Mouse (Mus musculus) gastrocnemius, postnatal 36 days (tissue): ENCODE results near the gene Ift43. TPM values are rescaled to one million over a fixed set of nuclear protein-coding genes. Genes with fewer than 3 reads are reported as not detected.

Source experiments
- DNase-seq, 2 experiments: peaks; one replicate each; pipeline ENCODE4 v3.0.0; 2022
- intact Hi-C: fragments of 180-260 bp; cut with DNase I; formaldehyde crosslinking; loops from one replicate; pipeline ENCODE4 v1.15.1; 2025
- total RNA-seq, 2 experiments: library from RNA; stranded (reverse); gene quantifications; 2 replicates each; pipeline ENCODE4 v1.2.3; 2021

Ift43 gene
- total RNA-seq, 2 experiments from 2014 or later: 7.8 to 9.0 TPM

DNA sequence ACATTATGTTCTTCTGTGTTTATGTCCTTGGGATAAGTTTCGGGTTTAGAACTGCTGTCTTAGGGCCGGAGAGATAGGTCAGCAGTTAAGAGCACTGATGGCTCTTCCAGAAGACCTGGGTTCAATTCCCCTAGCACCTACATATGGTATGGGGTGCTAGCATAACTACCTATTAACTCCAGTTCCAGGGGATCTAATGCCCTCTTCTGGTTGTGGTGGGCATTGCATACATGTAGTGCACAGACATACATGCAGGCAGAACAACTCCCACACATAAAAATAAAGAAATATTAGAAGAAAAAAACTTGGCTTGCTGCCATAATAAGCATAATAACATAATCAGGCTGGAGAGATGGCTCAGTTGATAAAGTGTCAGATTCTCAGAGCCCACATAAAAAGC is 28.3 kb downstream of the Ift43 start:
- DNase-seq: no peak
- intact Hi-C loops: no loop called here

DNA sequence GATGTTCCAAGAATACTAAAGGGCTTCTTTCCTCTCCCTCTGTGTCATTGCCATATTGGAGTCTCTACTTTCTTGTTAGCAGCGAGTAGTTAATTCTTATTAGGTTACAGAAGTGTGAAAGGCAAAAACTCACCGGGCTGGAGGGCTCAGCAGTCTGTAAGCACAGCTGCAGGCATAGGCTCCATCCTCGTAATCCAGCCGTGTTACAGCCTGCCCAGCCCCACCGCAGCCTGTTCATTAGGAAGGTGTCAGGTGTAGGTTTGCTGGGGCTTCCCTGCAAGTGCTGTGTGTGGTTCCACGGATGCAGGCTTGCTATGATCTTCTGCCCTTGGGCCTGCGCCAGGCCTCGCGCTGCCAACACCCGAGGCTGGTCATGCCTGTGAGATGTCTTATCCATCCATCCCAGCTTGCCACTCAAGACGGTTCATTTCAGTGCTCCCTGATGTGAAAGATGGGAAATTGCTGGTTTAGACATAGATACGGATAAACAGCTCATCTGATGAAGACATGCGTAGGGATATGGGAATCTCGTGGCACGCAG is 34.0 kb downstream of the Ift43 start:
- DNase-seq: no peak
- intact Hi-C loops: no loop called here

DNA sequence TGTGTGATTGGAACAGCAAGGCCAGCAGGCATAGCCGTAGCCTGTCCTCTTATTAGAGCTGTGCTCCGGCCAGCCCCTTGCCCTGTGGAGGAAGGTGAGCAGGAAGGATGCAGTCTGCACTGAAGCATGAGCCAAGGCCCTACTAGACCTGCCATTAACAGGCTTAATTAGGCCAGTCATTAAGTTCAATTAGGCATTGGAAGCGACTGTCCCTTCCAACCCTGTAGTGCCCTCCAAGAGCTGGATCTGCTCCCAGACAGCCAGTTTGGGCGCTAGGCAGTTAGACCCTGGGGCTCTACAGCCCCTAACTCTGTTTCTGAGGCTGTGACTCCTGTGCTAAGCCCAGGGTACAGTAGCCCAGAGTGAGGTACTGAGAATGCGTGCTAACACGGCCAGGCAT is 41.7 kb downstream of the Ift43 start:
- intact Hi-C loops: no loop called here
- DNase-seq: no peak

DNA sequence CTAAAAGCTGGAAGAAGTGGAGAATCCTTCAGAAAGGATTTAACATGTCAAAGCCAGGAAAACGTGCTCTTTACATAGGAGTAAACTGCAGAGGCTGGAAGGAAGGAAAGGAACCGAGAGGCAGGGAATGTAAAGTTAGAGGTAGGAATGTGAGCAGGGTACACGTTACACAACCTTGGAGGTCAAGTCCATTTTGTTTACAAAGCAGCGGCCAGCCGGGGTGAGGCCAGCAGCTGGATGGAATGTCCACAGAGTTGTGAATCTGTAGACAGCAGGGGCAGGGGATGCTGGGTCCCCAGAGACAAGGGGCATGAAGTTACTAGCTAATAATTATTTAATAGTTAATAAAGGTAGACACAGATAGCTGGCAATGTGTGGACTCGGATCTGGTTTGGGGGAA is 45.8 kb downstream of the Ift43 start:
- intact Hi-C loops: no loop called here
- DNase-seq: peak in 1 of 2 experiments; percentile 40

DNA sequence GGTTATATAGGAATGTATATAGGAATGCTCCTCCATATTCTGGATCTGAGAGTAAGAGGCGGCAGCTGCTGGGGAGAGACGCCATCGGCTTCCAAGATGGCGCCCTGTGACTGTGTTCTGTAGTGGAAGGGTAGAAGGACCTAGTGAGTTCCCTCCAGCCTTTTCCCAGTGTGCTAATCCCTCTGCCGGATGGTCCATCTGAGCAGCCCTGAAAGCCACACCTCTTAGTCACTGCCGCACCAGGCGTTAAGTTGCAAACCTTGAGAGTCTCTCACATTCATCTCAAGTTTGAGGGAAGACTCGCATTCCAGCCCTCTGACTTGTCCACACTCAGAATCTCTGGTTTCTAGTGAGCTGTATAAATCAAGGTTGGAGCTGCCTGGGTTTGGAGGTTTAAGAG is 46.7 kb downstream of the Ift43 start:
- intact Hi-C loops: no loop called here
- no peak for DNase-seq

DNA sequence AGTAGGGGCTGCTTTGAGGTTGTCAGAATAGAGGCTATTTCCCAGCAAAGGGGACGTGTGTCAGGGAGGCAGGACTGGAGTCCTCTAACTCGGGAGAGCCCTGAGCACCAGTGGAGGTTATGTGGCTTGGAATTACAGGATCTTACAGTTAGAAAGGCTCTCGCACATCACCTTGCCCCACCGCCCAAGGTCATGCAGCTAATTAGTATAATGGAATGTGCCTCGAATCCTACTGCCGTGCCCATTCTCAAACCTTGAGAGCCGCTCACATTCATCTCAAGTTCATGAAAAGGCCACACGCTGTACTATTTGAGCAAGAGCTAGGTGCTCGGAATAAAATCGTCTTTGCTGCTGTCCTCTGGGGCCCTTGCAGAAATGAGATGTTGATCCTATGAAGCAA is 47.4 kb downstream of the Ift43 start:
- intact Hi-C loops: loop anchor here (10.0 kb wide), 1 partner anchor 175 kb away; no protein-coding TSS in a partner anchor

DNA sequence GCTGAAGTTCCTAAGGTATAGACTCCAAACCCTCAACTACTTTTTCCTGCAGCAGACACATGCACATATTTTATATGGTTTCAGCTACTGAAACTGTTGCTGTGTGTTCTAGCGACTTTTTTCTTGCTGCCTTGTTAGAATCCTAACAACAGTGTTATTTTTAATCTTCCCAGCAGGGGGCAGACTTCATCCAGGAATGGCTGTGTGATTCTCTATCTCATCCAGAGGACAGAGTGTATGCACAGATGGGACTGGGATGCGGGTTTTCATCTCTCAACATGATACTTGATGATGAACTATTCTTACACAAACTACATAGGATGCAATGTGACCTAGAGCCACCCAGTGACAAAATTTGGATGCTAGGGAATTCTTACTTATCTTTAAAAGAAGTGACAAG is 50.5 kb downstream of the Ift43 start:
- intact Hi-C loops: loop anchor here (2.0 to 10.0 kb wide), 3 partner anchors 172 to 480 kb away; no protein-coding TSS in a partner anchor
- DNase-seq: no peak

More for the DNA sequence above, 47.4 kb downstream of the Ift43 start:
- DNase-seq: no peak

DNA sequence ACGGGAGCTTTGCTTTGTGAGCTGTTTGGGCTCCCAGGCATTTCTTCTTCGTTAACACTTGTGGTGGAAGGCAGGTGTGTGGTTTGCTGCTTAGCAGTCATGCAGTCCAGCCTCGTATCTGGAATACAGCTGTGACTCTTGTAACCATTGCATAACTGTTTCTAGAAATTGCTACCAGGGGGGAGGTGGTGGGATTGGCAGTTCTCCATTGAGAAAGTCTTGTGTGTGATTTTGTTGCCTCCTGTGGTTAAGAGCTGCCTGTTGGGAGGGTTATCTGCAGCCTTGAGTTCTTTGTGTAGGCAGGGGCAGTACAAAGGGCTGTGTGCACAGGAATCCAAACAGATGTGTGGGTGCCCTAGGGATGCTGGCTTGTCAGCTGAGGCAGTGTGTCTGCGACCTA is 53.4 kb downstream of the Ift43 start:
- no peak for DNase-seq
- intact Hi-C loops: loop anchor here (10.0 kb wide), 1 partner anchor 169 kb away; no protein-coding TSS in a partner anchor

DNA sequence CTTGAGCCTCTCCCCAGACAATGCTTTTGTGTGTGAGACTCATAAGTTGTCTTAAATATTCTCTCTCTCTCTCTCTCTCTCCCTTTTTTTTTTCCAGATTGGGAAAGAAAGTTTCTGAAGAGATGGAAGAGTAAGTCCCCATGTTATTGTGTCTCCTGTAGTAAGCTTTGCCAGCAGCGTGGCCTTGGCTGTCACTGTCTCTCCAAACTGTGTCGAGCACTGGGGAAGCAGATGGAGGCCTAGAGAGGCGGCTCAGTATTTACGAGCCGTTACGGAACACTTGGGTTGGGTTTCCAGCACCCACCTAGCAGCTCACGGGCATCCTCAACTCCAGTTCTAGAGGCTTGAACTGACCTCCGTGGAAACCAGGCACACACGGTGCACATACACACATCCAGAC is 56.4 kb downstream of the Ift43 start:
- intact Hi-C loops: loop anchor here (10.0 kb wide), 1 partner anchor 166 kb away; no protein-coding TSS in a partner anchor

DNA sequence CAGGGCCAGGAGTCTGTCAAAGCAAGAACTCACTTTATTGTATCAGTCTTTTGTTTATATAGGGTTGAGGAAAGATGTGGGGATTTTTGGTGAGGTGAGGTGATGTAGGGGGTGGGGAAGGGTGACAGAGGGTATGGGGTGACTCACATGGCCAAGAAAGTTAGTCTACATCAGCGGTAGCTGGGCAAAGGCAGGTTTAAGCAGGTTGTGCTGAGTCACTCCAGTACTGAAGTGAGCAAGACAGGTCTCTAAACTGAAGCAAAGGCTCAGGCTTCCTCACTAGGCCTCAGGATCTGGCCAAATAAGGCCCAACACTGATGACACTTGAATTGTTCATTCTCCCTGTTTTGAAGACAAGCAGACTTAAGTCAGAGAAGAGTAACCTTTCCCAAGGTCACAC is 60.0 kb downstream of the Ift43 start:
- intact Hi-C loops: no loop called here
- no peak for DNase-seq

More for the DNA sequence above, 56.4 kb downstream of the Ift43 start:
- no peak for DNase-seq

DNA sequence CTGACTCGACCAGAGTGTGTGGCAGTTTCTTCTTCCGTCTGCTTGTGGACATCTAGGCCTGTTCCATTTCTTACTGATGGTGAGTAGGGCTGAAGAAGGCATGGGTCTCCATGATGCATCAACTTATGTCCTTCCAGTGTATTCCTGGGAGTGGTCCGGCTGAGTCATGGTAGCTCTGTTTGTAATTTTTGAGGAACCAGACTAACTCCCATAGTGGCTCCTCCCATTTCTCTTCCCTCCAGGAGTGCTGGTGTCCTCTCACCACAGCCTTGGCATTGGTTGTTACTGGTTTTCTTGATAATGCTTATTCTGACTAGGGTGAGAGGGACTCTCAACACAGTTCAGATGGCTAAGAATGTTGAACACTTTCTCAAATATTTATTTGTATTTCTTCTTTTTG is 63.9 kb downstream of the Ift43 start:
- no peak for DNase-seq
- intact Hi-C loops: no loop called here

DNA sequence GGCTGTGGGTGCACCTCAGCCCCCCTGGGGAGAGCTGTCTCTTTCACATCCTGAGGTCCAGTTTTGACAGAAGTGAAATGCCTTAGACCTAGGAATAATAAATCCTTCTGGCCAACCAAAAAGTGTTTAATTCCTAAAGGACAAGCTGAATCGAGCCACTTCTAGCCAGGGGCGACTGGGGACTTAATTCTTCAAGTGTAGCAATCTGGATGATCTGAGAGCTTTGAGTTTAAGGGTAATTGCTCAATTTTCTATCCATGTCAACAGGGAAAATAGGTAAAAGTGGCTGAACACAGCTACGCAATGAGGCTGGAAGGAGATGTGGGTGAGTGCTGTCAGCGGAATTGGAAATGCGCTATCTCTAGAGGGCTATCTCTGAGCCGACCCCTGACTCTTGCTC is 65.9 kb downstream of the Ift43 start:
- intact Hi-C loops: no loop called here

DNA sequence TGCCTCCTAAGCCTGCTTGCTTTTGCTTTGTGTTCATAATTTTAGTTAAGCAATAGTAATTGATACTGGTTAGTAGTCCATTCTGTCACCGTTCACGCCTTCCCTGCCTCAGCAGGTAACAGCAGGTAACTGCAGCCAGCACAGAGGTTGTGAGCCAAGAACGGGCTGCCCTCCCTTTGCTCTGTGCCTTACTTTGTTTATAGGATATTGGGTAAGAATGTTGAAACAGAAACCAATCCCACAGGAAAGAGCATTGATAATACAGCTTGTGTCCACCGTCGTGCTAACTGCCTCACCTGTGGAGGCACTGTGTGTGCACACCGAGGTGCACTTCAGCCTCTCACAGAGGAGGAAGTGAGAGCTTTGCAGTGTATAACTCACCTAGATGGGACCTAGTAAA is 66.7 kb downstream of the Ift43 start:
- intact Hi-C loops: no loop called here
- DNase-seq: no peak

More for the DNA sequence above, 65.9 kb downstream of the Ift43 start:
- no peak for DNase-seq

DNA sequence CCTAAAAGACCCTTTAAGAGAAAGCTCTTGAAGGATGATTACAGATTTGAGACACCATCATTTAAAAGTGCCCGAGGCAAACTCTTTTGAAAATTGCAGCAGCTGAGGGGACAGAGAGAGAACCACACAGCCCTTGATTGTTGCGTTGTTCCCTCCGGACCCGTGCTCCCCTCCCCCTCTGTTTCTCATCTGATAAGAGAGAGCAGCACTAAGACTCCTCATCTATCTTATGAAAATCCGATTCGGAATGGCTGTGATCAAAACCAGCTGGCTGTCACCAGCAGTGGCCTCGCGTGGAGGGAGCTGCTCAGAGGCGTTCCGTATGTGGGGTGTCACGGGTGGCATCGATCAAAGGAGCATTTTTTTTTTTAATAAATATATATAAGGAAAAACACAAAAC is 69.6 kb downstream of the Ift43 start:
- intact Hi-C loops: no loop called here
- no peak for DNase-seq

DNA sequence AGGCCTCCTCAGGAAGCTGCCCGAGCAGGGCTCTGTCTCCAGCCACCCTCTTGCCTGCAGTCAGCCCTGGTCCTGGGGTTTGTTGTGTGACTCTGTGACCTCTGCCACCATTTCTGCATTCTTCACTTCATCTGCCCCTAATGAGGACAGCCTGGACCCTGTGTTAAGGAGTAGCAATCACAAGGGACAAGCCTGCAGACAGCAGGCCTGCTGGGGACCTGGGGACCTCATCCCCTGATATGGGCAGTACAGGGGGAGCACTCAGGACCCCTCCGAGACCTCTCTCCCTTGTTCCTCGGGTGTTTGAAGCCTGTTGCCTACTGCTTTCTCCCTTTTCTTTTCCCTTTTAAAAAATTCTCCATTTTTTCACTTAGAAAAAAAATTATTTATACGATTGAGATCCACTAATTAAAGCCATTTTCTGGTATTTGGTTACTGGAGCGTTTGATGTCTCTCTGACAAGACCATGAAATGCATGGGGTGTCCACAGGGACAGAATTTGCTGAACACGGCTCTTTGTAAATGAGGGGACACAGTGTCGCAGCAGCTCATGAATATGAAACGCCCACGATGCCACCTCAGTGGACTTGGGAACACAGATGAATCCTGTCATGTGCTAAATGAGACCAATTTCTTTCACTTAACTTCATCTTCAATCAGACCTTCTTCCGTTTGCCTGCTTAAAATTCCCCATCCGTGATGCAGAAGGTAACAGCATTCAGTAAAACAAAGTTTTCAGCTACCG is 71.0 kb downstream of the Ift43 start:
- no peak for DNase-seq
- intact Hi-C loops: no loop called here

DNA sequence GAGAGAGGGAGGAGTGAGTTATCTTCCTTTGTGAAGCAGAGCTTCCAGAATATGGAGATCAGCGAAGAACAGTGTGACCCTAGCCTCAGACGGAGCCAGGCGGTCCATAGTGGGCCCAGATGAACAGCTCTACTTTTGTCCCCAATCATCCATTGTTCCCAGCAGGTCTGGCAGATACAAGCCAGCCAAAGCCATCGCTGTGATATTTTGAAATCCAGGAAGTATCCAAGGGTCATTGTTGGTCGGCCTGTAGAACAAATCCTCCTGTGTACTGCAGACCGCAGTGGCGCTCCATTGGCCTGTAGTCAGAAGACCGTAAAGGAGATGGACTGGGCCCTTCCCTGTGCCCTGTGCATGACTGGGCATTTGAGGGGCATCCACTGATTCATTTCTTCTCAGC is 72.8 kb downstream of the Ift43 start:
- intact Hi-C loops: no loop called here
- DNase-seq: no peak

DNA sequence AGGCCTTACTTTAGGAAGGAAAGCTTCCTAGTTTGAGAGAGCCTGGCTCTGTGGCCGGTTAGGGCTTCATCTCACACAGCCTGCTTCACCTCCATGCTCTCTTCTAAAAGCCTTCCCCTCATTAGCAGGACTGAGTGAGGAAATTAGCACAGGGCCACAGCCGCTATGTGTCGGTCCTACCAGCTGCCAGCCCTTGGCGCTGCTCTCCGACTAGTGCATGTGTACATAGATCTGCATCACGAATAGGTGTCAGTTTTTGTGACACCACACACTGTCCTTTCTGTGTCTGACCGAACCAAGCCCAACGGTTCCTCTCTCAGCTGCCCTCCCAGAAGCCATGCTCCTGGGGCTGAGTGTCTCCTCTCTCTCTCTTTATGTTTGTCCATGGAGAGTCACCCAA is 74.8 kb downstream of the Ift43 start:
- DNase-seq: no peak

DNA sequence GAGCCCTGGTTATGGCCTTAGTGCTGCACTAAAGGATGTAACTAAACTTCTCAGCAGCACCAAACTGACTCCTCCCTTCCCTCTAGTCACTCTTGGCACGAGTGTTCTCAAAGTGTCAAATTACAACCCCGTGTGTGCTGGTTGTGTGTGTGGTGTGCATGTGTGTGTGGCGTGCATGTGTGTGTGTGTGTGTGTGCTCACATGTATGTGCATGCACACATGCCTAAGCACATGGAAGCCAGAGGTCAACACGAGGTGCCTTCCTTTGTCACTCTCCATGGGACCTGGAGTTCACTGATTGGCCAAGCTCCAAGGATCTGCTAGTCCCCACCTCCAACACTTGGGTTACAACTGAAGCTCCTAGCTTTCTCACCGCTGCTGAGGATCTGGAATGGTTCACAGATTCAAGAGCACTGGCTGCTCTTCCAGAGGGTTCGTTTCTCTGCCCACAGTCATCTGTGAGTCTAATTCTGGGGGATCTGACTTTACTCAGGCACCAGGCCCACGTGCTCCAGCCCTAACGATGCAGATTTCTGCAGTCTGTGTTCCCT is 75.6 kb downstream of the Ift43 start:
- DNase-seq: peak in 1 of 2 experiments; percentile 21
- intact Hi-C loops: no loop called here

More for the DNA sequence above, 74.8 kb downstream of the Ift43 start:
- intact Hi-C loops: no loop called here

DNA sequence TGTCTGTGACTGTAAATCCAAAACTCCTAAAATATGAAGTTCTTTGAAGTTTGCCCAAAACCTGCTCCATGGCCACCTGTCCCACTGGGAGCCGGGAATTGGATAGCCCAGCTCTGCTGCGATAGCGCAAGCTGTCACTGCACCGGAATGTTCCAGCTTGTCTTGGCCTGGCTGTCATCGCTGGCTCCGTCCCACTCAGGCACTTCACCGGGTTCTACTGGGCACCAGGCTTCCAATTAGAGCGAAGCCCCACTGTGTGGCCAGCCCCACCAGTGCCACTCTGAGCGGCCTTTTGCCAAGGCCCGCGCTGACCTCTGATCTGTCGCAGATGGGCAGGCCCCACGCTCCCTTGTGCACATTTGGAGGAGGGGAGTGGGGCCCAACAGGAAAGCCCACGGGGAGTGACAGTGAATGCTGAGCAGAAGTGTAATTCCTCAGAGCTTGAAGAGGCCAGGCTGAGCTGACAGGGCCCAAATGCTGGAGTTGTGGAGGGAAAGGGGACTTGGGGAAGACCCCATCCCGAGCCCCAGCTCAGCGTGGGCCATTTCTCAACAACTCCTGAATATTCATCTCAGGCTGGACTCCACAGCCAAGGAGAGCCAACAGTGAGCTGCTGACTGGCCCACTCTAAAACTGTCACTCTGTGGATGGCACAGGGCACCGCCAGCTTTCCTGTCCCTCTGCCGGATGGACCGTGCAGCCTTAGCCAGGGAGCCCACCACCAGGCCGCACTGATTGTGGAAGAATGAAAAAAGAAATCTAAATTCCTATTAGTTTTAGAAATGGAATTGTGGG is 76.5 kb downstream of the Ift43 start:
- DNase-seq: peak; percentile 30 to 45
- intact Hi-C loops: no loop called here

DNA sequence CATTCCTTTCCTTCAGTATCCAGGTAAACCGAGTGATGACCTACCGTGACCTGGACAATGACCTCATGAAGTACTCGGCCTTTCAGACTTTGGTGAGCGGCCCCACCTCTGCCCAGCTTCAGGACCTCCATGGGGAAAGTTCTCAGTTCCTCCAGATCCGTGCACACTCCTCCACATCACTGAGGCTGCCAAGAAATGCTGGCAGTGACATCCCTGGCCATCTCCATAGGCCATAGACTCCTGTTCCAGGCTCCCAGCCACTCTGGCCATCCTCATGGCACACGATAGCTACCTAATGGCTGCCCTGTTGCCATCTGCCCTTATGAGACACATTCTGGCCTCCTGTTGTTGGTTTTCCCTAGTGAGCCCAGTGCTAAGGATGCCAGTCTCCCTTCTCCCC is 79.1 kb downstream of the Ift43 start:
- intact Hi-C loops: no loop called here
- no peak for DNase-seq

DNA sequence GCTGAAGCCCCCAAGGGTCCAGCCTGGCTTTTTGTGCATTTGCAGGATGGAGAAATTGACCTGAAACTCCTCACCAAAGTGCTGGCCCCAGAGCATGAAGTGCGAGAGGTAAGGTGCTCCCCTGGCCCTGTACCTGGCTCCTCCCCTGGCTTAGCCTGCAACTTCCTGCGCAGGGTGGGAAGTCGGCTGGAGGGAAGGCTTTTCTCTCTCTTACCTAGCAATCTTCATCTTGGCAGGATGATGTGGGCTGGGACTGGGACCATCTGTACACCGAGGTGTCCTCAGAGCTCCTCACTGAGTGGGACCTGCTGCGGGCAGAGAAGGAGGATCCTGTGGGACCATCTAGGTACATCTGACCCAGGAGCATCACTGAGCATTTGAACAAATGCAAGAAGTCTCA is 79.6 kb downstream of the Ift43 start:
- intact Hi-C loops: no loop called here
- no peak for DNase-seq
